Mouse (Mus musculus) liver, embryonic 12.5 days (tissue): ENCODE measurements around the gene Shkbp1. TPM values are rescaled to one million over a fixed set of nuclear protein-coding genes. Genes with fewer than 3 reads are reported as not detected.

Experiments
- ATAC-seq: fragments of 200-750 bp; cut with Nextera tagmentation; 2 replicates; pipeline ENCODE4 v1.8.0; 2017; ENCODE audit warnings: moderate number of reproducible peaks, mild to moderate bottlenecking, moderate library complexity
- H3K27ac ChIP-seq: fragments of 300-500 bp; sonication (generic); 2 replicates; pipeline ENCODE4 v1.5.1; 2016; ENCODE audit warnings: mild to moderate bottlenecking
- H3K27me3 ChIP-seq: fragments of 300-500 bp; sonication (generic); replicated peaks from 2 replicates; pipeline ENCODE4 v1.6.1; 2016; ENCODE audit warnings: mild to moderate bottlenecking, moderate library complexity
- H3K36me3 ChIP-seq: fragments of 300-500 bp; sonication (generic); 2 replicates; pipeline ENCODE4 v1.6.1; 2016; ENCODE audit warnings: mild to moderate bottlenecking, moderate library complexity
- H3K4me1 ChIP-seq: fragments of 300-500 bp; sonication (generic); 2 replicates; pipeline ENCODE4 v1.6.1; 2016
- H3K4me2 ChIP-seq: fragments of 300-500 bp; sonication (generic); 2 replicates; pipeline ENCODE4 v1.6.1; 2016; ENCODE audit warnings: mild to moderate bottlenecking, moderate library complexity
- H3K4me3 ChIP-seq: fragments of 300-500 bp; sonication (generic); 2 replicates; pipeline ENCODE4 v1.5.1; 2016; ENCODE audit warnings: mild to moderate bottlenecking, moderate library complexity
- H3K9ac ChIP-seq: fragments of 300-500 bp; sonication (generic); 2 replicates; pipeline ENCODE4 v1.6.1; 2016; ENCODE audit warnings: mild to moderate bottlenecking, moderate library complexity
- H3K9me3 ChIP-seq: fragments of 300-500 bp; sonication (generic); replicated peaks from 2 replicates; pipeline ENCODE4 v1.6.1; 2016; ENCODE audit warnings: mild to moderate bottlenecking, moderate library complexity
- WGBS: fragments of 180-500 bp; shearing (Covaris S2); methylation state at CpG from one replicate; pipeline ENCODE4 v1.1.7; 2016; ENCODE audit not compliant: insufficient replicate concordance; 5-methylcytosine and 5-hydroxymethylcytosine counted together
- polyA plus RNA-seq: library from polyadenylated mRNA; unstranded; fragments of >200 nt; fragmentation: Nextera tagmentation; extraction: Ambion mirVana; gene quantifications from 2 replicates; pipeline ENCODE4 v1.2.1, GENCODE M21; 2016

Gene Shkbp1
- 32.1 and 36.1 TPM in 2 replicates for polyA plus RNA-seq

DNA sequence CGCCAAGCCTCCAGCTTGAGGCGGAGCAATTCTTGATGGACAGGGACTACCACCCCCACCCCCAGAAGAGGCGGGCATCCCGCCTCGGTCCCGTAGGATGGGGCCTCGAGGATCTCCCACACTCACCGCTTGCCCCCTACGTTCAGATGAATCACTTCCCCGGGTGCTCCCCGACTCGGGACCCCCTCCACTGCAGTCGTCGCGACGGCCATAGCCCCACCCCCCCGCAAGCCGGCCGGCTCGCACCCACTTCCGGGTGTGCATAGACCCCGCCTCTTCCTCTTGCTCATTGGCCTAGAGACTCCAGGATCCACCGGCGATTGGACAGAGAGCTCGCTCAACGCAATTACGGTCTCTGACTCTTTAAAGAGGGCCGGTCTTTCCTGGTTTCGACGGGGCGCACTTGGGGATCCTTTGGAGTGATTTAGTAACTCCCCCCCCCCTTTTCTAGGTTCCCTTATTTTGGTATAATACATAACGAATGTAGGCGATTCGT, at the start of gene Shkbp1:
TSS of gene Shkbp1 (minus strand) at position 275 of the 496 bp plus-strand sequence.
- H3K36me3 ChIP-seq, result peaks cover 25% of the 10 kb centered on the region
- peaks cover 45% of the 10 kb centered on the region for H3K4me1 ChIP-seq
- H3K4me2 ChIP-seq, result peak within 1 kb of the TSS; percentile 91
- H3K27ac ChIP-seq, result peak within 1 kb of the TSS; percentile 89
- no peaks in the 10 kb centered on the region; the same call in 1 of the 2 replicates for H3K27me3 ChIP-seq
- H3K9ac ChIP-seq, result peak within 1 kb of the TSS; percentile 78
- H3K4me3 ChIP-seq, result peak within 1 kb of the TSS; percentile 78
- under 1% methylated on average over 34 of the region's 34 CpGs for WGBS
- H3K9me3 ChIP-seq, result no peaks in the 10 kb centered on the region
- ATAC-seq, result peak; percentile 89

DNA sequence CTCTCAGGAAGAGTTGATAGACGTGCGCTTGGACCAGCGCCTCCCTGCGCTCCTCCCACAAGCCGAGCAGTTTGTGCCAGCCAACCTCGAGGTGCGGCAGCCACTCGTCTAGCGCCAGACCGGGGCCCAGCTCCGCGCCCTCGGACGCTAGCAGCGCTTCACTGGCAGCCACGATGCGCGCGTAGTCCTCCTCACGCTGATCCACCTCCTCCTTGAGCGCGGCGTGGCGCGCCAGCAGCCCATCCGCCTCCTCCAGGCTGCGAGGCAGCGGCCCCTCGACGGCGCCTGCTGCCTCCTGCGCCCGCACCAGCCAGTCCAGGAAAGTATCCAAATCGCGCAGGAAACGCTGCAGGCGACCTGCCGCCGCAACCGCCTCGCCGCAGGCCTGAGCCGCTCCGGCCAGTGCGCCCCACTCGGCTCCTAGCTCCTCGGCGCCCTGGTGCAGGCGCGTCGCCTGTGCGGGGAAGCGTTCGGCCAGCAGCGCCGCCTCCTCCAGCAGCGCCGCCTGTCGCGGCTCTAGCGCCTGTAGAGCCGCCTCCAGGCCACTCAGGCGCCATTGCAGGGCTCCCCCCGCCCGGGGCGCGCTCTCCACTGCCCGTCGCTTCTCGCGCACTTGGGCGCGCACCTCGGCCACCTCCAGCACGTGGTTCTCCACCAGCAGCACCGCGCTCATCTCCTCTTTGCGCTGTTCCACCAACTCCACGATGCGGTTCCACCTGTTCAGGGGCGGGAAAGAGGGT, 48.6 kb upstream of the Shkbp1 start:
- Histone ChIP-seq H3K9me3 (no peaks in the 10 kb centered on the region; the same call in 1 of the 2 replicates), H3K4me1 (peaks cover 17% of the 10 kb centered on the region), H3K4me2 (peak overlapping the region; percentile 38), H3K27ac (no peak overlapping the region), H3K27me3 (peaks cover 98% of the 10 kb centered on the region), H3K4me3 (peak overlapping the region; percentile 13), H3K9ac (no peak overlapping the region), H3K36me3 (no peaks in the 10 kb centered on the region)
- WGBS, result 7% methylated on average over 81 of the region's 81 CpGs
- no peak for ATAC-seq

DNA sequence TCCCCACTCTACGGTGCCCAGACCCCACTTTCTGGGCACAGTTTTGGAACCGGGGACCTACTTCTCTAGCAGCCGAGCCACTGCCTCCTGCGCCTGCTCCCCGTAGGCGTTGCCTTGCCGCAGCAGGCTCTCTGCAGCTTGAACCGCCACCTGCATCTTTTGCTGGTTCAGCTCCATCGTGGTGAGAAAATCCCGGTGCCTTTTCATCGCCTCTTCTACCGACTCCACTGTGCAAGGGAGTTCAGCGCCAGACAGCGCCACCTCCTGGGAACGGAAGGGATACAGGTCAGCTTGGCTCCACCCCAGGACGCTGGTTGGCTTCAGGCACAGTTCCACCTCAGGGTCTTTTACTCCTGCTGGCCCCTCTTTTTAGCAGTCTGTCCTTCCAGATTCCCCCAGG, 46.9 kb upstream of the Shkbp1 start:
- 13% methylated on average over 16 of the region's 16 CpGs for WGBS
- no peak for ATAC-seq

DNA sequence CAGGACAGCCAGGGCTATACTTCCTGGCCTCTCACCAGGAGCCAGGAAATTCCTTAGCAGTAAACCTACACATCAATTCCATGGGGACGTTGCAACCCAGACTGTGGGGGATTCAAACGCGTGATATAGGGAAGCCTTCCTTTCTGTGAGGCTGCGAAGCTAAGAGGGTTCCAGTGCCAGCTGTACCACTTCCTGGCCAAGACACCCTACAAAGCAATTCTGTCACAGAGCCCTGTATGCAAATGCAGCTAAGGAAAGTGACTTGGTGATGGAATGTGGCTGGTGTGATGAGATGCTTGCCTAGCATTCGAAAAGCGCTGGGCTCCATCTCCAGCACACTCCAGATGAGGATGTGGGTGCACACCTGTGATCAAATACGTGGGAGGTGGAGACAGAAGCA, 44.7 kb upstream of the Shkbp1 start:
- Histone ChIP-seq H3K27me3 (peaks cover 98% of the 10 kb centered on the region), H3K36me3 (no peaks in the 10 kb centered on the region), H3K4me3 (no peak overlapping the region), H3K27ac (no peak overlapping the region), H3K4me2 (no peak overlapping the region), H3K9ac (no peak overlapping the region), H3K9me3 (no peaks in the 10 kb centered on the region; the same call in 1 of the 2 replicates), H3K4me1 (peaks cover 14% of the 10 kb centered on the region)
- 61% methylated on average over 7 of the region's 7 CpGs for WGBS
- no peak for ATAC-seq

More for the DNA sequence above, 46.9 kb upstream of the Shkbp1 start:
- H3K36me3 ChIP-seq, result no peaks in the 10 kb centered on the region
- H3K27me3 ChIP-seq, result peaks cover 98% of the 10 kb centered on the region
- H3K27ac ChIP-seq, result no peak overlapping the region
- peaks cover 7% of the 10 kb centered on the region; the same call in 1 of the 2 replicates for H3K4me1 ChIP-seq
- no peak overlapping the region for H3K4me3 ChIP-seq
- no peaks in the 10 kb centered on the region; the same call in 1 of the 2 replicates for H3K9me3 ChIP-seq
- no peak overlapping the region for H3K9ac ChIP-seq
- H3K4me2 ChIP-seq, result no peak overlapping the region

DNA sequence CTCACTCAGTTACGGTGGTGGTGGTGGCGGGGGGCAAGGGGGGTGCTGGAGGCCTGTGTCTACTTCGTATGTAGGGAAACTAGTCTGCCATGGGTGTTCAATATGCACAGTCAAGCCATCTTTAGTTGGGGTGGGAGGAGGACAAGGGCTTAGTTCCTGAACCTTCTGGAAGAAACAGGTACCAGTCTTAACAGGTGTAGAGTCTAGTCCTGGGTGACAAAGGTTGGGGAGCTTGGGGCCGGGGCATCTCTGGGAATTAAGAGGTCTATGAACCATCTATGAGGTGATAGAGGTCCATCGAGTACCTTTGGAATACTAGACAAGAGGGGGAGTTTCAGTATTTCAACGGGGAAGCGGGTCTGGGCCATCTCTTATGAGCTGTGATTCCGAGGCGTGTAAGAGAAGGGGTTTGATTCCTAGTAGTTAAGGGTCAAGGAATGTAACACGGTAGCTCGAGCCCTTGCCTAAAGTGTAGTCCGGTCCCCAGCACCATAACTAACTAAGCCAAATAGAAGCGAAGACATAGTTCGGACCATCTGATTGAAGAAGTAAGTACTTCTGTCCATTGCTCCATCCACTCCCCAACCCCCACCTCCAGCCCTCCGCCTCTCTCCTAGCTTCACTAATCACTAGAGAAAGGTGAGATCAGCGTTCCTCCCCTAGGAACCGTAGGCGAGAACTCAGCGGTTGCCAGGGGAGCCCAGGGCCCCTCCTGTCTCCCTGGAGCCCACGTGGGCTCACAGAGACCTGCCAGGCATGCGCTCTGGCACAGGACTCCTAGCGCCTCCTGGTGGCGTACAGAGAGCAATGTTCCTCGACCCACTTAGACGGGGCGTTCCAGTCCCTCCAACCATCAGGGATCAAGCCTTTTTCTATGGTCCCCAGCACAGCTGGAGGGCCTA, 41.5 kb upstream of the Shkbp1 start:
- 0 out of 2 replicates have a peak, but pooled peaks have one; percentile 44 for ATAC-seq
- Histone ChIP-seq H3K36me3 (no peaks in the 10 kb centered on the region), H3K4me2 (no peak overlapping the region), H3K27ac (no peak overlapping the region), H3K4me3 (no peak overlapping the region), H3K9me3 (no peaks in the 10 kb centered on the region), H3K27me3 (peaks cover 97% of the 10 kb centered on the region), H3K9ac (no peak overlapping the region), H3K4me1 (peaks cover 7% of the 10 kb centered on the region)
- WGBS, result 17% methylated on average over 26 of the region's 26 CpGs

DNA sequence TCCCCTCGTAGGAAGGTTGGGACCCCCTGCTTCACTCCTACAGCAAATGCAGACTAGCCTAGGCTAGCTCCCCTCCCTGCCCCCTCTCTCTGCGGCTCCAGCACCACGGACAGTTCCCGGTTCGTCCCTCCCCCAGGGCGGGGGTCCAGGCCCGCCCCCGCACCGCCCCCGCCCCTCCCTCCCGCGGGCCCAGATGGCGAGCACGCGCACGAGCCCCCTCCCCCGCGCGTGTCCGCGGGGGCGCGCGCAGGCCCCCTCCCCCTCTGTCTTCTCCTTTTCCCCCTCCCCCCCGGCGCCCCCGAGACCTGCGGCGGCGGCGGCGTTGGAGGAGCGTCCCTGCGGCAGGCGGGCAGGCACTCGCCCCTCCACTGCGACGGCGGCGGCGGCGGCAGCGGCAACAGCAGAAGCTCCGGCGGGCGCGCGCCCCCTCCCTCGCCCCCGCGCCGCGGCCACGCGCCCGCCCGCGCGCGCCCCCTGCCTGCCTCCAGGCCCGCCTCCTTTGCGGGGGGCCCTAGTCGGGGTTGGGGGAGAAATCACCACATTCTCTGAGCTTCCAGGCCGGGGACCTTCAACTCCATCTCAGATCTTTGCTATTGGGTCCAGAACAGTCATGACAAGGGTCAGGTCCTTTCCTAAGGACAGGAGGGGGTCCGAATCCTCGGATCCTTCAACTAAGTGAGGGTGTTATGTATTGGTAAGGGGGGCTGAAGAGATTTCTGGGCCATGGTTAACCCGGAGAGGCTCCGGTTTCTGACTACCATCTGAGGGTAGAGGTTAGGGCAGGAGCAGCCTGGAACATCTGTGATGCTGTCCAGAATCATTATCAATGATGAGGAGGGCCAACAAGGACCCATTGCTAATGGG, 40.6 kb upstream of the Shkbp1 start:
- H3K4me2 ChIP-seq, result peak overlapping the region; percentile 74
- 2% methylated on average over 41 of the region's 68 CpGs for WGBS
- peaks cover 97% of the 10 kb centered on the region for H3K27me3 ChIP-seq
- H3K36me3 ChIP-seq, result no peaks in the 10 kb centered on the region
- no peak overlapping the region for H3K27ac ChIP-seq
- H3K9ac ChIP-seq, result no peak overlapping the region
- no peaks in the 10 kb centered on the region for H3K9me3 ChIP-seq
- ATAC-seq, result no peak
- H3K4me1 ChIP-seq, result peaks cover 7% of the 10 kb centered on the region
- H3K4me3 ChIP-seq, result peak overlapping the region; percentile 54

DNA sequence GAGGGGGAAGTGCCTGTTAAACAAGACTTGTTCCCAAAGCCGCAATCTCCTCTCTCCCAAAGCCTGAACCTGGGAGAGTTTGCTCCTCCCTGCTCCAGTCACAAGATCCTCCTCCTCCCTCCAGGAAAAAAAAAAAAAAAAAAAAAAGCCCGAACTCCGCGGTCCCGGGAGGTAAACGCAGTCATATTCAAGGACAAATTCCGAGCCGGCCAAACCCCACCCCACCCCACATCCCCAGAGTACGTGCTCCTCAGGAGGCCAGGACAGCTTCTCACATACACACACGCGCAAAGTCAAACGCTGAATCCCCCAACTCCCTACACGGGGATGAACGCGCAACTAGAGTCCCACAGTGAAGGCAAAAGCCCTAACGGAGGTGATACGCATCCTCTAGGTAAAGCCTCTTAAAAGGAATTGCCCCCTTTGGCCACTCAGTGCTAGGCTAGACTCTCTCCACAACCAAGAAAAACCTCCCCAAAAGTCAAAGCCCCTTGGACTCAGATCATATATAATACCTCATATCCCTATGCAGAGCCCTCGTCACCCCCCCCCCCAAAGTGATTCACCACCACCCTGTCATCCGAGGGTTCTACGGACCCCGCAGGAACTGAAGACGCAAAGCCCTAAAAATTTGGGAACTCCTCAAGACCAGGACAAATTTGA, 39.8 kb upstream of the Shkbp1 start:
- 5% methylated on average over 22 of the region's 22 CpGs for WGBS

DNA sequence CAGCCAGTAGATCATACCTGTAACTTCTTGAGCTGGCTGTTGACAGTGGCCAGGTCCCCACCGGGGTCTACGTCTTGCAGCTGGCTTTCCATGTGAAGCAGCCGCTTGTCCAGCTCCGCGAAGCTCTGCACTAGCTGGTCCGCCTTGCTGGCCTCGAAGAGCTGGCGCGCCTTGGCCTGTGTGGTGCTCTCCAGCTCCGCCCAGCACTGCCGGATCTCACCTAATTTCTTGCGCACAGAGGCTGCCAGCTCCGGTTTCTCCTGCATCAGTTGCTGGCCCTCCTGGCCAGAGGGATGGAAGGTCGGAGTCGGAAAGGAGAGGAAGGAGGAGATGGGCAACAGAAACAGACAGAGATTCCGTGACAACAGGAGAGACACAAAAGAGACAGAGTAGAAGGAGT, 35.6 kb upstream of the Shkbp1 start:
- Histone ChIP-seq H3K4me2 (no peak overlapping the region), H3K4me3 (no peak overlapping the region), H3K9me3 (no peaks in the 10 kb centered on the region), H3K27me3 (peaks cover 72% of the 10 kb centered on the region), H3K4me1 (peaks cover 4% of the 10 kb centered on the region), H3K36me3 (no peaks in the 10 kb centered on the region), H3K9ac (no peak overlapping the region), H3K27ac (no peak overlapping the region)
- no peak for ATAC-seq
- WGBS, result 34% methylated on average over 16 of the region's 16 CpGs

More for the DNA sequence above, 39.8 kb upstream of the Shkbp1 start:
- no peak overlapping the region for H3K27ac ChIP-seq
- H3K9me3 ChIP-seq, result no peaks in the 10 kb centered on the region
- H3K4me1 ChIP-seq, result peaks cover 7% of the 10 kb centered on the region
- peaks cover 97% of the 10 kb centered on the region for H3K27me3 ChIP-seq
- ATAC-seq, result no peak
- H3K4me3 ChIP-seq, result peak overlapping the region; percentile 54; the same call in 1 of the 2 replicates
- H3K4me2 ChIP-seq, result 0 out of 2 replicates have a peak overlapping the region, but pooled peaks have one; percentile 74
- no peaks in the 10 kb centered on the region for H3K36me3 ChIP-seq
- H3K9ac ChIP-seq, result no peak overlapping the region

DNA sequence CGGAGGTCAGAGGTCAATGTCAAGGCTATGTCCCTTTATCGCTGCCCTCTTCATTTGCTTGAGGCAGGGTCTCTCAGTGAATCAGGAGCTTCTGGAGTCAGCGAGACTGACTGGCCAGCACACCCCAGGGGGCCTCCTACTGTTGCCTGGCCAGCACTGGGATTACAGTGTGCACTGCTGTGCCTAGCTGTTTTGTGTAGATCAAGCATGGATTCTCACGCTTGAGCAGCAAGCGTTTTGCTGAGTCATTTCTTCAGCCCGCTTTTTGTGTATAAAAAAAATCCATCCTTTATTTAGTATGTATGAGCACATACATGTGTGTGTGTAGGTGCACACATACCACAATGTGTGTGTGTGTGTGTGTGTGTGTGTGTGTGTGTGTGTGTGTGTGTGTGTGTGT, 33.4 kb upstream of the Shkbp1 start:
- no peaks in the 10 kb centered on the region for H3K9me3 ChIP-seq
- no peaks in the 10 kb centered on the region for H3K36me3 ChIP-seq
- H3K27me3 ChIP-seq, result peaks cover 59% of the 10 kb centered on the region
- ATAC-seq, result no peak
- H3K4me3 ChIP-seq, result no peak overlapping the region
- WGBS, result 53% methylated on average over 6 of the region's 6 CpGs
- H3K4me2 ChIP-seq, result no peak overlapping the region
- H3K4me1 ChIP-seq, result peaks cover 6% of the 10 kb centered on the region
- H3K27ac ChIP-seq, result no peak overlapping the region
- H3K9ac ChIP-seq, result no peak overlapping the region

DNA sequence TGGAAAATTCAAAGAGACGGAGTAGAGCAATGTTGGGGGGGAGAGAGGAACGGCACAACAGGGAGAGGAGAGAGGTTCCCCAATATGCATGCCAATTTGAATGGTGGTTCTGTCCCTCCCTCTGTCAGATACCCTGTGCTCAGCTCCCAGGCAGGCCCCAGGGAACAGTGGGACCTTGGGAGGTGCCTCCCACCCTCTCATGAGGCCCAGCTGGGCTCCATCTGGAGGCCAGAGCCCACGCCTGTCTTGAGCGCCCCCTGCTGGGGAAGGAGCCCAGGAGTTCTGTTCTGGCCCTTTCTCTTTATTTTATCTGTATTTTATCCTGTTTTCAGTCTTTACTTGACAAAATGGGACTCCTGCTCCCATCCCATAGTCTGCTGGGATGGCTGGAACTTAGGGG, 28.9 kb upstream of the Shkbp1 start:
- peak; percentile 40; the same call in 1 of the 2 replicates for ATAC-seq
- H3K9ac ChIP-seq, result no peak overlapping the region
- H3K4me1 ChIP-seq, result peaks cover 20% of the 10 kb centered on the region
- no peaks in the 10 kb centered on the region for H3K9me3 ChIP-seq
- no peak overlapping the region for H3K4me3 ChIP-seq
- H3K27me3 ChIP-seq, result peaks cover 34% of the 10 kb centered on the region
- no peak overlapping the region for H3K27ac ChIP-seq
- no peak overlapping the region for H3K4me2 ChIP-seq
- H3K36me3 ChIP-seq, result no peaks in the 10 kb centered on the region
- 34% methylated on average over 4 of the region's 4 CpGs for WGBS

DNA sequence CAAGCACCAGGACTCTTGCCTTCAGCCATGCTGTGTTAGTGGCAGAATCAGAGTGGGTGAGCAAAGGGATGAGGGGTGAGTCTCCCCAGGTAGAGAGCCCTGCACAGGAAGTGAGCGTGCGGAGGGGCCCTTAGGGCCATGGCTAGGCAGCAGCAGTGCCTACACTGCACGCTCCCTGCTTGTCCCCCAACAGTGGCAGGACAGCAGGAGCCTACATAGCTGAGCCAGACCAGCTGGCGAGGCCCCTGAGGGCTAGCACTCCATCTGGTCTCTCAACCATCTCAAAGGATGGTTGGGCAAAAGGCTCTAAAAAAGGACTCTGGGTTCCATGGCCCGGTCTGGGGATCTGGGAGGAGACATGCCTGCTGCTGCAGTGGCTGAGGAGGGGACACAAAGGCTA, 28.3 kb upstream of the Shkbp1 start:
- WGBS, result 68% methylated on average over 5 of the region's 5 CpGs
- Histone ChIP-seq H3K27ac (peak overlapping the region; percentile 27; the same call in 1 of the 2 replicates), H3K36me3 (no peaks in the 10 kb centered on the region)

More for the DNA sequence above, 28.3 kb upstream of the Shkbp1 start:
- peaks cover 20% of the 10 kb centered on the region for H3K4me1 ChIP-seq
- peaks cover 36% of the 10 kb centered on the region for H3K27me3 ChIP-seq
- H3K9me3 ChIP-seq, result no peaks in the 10 kb centered on the region
- H3K4me3 ChIP-seq, result no peak overlapping the region
- ATAC-seq, result no peak
- H3K4me2 ChIP-seq, result no peak overlapping the region
- no peak overlapping the region for H3K9ac ChIP-seq
